Mouse (Mus musculus): Measurements from ENCODE around the gene Gsg1l. TPM values are rescaled to one million over a fixed set of nuclear protein-coding genes. Genes with fewer than 3 reads are reported as not detected.

The Gsg1l gene
- polyA plus RNA-seq, 1 experiment from 2014 or later: 1.9 TPM

Other genes with a start within 250 kb of the Gsg1l start
- 74.4 and 74.8 TPM in 2 replicates for gene Xpo6, start 118.1 kb upstream of the Gsg1l start, polyA plus RNA-seq (2016; fragmentation: Nextera tagmentation; extraction: Ambion mirVana)
- gene Sbk1, start 190.2 kb upstream of the Gsg1l start, polyA plus RNA-seq (2016; fragmentation: Nextera tagmentation; extraction: Ambion mirVana): 264 and 272 TPM in 2 replicates

Measured in forebrain, embryonic 12.5 days (tissue).